Mouse (Mus musculus): Measurements from ENCODE around the gene Atcay.

DNA sequence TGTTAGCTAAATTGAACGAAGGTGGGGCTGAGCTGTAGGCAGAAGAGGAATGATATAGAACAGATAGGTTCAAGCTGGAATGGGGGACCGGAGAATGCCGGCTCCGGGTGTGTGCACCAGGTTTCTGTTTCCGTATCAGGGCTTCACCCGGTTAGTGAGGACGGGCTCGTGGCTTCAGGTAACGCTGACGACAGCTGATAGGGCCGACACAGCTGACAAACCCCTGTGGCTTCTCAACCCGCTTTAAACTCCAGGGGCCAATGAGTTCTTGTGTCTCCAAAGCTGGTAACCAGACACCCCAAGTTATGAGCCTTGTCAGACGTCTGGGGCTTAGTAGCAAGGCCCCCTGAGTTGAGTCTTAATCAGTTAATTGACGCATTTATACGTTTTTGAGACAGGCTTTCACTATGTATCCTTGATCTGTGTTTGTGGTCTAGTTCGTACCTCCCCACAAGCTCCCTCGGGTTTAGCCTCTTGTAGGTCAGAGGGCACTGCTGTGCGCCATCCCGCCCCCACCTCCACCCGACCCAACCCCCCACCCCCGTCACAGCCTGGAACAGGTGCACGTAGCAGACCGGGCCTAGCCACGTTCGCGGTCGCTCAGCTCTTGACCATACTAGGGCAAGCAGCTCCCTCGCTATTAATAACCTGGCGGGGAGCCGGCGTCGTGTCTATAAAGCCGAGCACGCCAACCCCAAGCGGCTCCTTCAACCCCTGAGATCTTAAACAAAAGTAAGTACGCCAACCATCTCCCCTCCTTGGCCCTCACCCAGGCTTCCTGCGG is 36.5 kb downstream of the Atcay start:
- no peak for TF ChIP-seq CHD2 (IDR thresholded peaks at IDR 0.05; ENCODE audit: low read depth, low read length)
- TF ChIP-seq HCFC1 (IDR thresholded peaks at IDR 0.05; ENCODE audit: borderline replicate concordance, insufficient read depth, low read length): 0 out of 2 replicates have a peak, but pooled peaks have one; percentile 6
- no peak for TF ChIP-seq ZNF384 (IDR thresholded peaks at IDR 0.05; ENCODE audit: low read depth, low read length)
- TF ChIP-seq ZC3H11A (IDR thresholded peaks at IDR 0.05; ENCODE audit: borderline replicate concordance, low read depth, low read length): no peak
- no peak for TF ChIP-seq MAFK (IDR thresholded peaks at IDR 0.05; ENCODE audit: insufficient read depth, low read depth, low read length)

All from ES-E14 (cell line).